Mouse (Mus musculus): Measurements from ENCODE around the gene Cyp3a11. TPM values are rescaled to one million over a fixed set of nuclear protein-coding genes. Genes with fewer than 3 reads are reported as not detected.
"Not testable (repeated sequence)": the region's sequence is repeated elsewhere in the genome, so short reads cannot be mapped to it uniquely, and the experiment has no call there.

The Cyp3a11 gene
- polyA plus RNA-seq (2015; fragmentation: Nextera tagmentation; extraction: Ambion mirVana): 0.23 TPM in 1 of 2 replicates, not detected in the other

DNA sequence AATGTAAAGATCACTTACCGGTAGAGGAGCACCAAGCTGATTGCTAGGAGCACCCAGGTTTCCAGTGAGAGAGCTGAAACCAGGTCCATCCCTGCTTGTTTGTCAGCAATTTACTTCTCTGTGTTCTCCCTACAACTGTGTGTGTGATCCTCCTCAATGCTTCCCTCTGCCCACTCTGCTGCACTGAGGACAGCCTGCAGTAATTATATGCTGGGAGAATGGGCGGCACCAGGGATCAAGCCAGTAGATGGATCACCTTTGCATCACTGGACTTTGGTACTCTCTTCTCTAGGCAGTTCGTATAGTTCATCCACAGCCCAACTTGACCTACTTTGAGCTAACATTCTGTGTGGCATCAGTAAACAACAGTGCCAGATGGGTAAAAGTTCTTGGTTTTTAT lies at the start of gene Cyp3a11:
Cyp3a11 (minus strand) TSS at position 277 of the 400 bp plus-strand sequence.
- WGBS: 71% methylated on average over 3 of the region's 3 CpGs
- peaks cover 13% of the 10 kb centered on the region for H3K9me3 ChIP-seq (replicated peaks)

DNA sequence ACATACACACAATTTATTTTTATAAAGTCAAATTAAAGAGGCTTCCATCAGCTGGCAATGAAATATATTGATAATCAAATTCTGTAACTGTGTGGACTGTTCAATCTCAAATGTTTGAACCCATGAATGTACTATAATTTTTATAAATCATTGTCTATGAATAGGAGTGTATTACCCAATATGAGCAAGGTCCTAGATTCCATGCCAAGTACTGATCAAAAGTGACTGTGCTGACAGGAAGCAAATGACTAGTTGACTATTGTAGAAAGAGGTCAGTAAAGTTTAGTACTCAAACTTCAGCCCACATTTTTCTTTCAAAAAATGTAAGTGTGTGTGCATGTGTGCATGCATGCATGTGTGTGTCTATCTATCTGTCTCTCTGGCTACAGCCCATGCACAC lies 33.1 kb upstream of the Cyp3a11 start:
- ATAC-seq (replicated peaks; ENCODE audit: insufficient number of reproducible peaks, insufficient read depth, low FRiP score, low read depth): no peak
- H3K4me2 ChIP-seq: no peak overlapping the region

More for the DNA sequence above, at the start of gene Cyp3a11:
- H3K36me3 ChIP-seq: no peaks in the 10 kb centered on the region
- H3K27ac ChIP-seq: no peak within 1 kb of the TSS
- no peaks in the 10 kb centered on the region for H3K4me1 ChIP-seq (replicated peaks)
- H3K4me3 ChIP-seq: no peak within 1 kb of the TSS
- no peaks in the 10 kb centered on the region for H3K27me3 ChIP-seq
- H3K9ac ChIP-seq: no peak within 1 kb of the TSS
- no peak within 1 kb of the TSS for H3K4me2 ChIP-seq
- ATAC-seq (replicated peaks; ENCODE audit: insufficient number of reproducible peaks, insufficient read depth, low FRiP score, low read depth): no peak

DNA sequence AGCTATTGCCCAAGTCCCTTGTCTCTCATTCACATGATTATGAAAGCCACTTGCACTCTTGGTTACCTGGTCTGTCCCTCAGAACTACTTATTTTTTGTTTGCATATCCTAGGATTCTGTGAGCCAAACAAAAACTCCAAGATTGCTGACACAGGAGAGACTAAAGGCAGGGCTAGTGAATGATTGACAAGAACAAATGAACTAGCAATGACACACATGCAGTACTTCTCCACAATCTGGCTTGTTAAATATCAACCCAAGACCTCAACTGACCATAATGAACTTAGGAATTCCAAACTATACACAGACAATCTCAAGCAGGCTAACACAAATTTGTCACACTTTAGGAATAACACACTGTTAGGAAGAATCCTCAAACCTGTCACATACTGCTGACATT lies 32.0 kb upstream of the Cyp3a11 start:
- Histone ChIP-seq H3K27me3 (no peaks in the 10 kb centered on the region), H3K9ac (no peak overlapping the region), H3K27ac (no peak overlapping the region), H3K4me3 (no peak overlapping the region), H3K36me3 (no peaks in the 10 kb centered on the region), H3K9me3 (replicated peaks) (peaks cover 5% of the 10 kb centered on the region), H3K4me1 (replicated peaks) (no peaks in the 10 kb centered on the region), H3K4me2 (no peak overlapping the region)
- ATAC-seq (replicated peaks; ENCODE audit: insufficient number of reproducible peaks, insufficient read depth, low FRiP score, low read depth): no peak

More for the DNA sequence above, 33.1 kb upstream of the Cyp3a11 start:
- Histone ChIP-seq H3K27ac (no peak overlapping the region), H3K36me3 (no peaks in the 10 kb centered on the region), H3K4me1 (replicated peaks) (no peaks in the 10 kb centered on the region), H3K9ac (no peak overlapping the region), H3K4me3 (no peak overlapping the region), H3K27me3 (no peaks in the 10 kb centered on the region), H3K9me3 (replicated peaks) (peaks cover 9% of the 10 kb centered on the region; the same call in 1 of the 2 replicates)

DNA sequence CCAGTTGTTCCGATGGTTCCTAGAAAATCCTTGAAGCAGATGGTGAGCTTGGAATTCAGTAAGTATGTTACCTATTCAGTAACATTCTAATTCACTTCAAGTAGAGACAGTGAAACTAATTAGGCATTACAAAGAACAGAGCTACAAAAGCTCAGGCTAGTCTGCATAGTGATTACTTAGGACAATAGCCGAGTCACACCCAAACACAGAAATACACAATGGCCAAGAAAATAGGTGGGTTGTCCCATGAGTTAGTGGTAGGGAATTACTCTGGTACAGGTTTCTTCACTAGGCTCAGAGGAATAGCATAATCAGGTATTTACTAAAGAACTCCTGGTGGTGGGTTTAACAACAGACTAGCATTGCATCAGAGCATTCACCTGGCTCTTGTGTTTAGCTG lies 27.2 kb upstream of the Cyp3a11 start:
- H3K36me3 ChIP-seq; H3K4me3 ChIP-seq; ATAC-seq (replicated peaks; ENCODE audit: insufficient number of reproducible peaks, insufficient read depth, low FRiP score, low read depth); H3K27ac ChIP-seq; H3K27me3 ChIP-seq; H3K9ac ChIP-seq; H3K4me1 ChIP-seq (replicated peaks); H3K4me2 ChIP-seq: not testable (repeated sequence)
- H3K9me3 ChIP-seq (replicated peaks): peaks cover 11% of the 10 kb centered on the region; the same call in 1 of the 2 replicates
- WGBS: 79% methylated on average over 2 of the region's 2 CpGs

DNA sequence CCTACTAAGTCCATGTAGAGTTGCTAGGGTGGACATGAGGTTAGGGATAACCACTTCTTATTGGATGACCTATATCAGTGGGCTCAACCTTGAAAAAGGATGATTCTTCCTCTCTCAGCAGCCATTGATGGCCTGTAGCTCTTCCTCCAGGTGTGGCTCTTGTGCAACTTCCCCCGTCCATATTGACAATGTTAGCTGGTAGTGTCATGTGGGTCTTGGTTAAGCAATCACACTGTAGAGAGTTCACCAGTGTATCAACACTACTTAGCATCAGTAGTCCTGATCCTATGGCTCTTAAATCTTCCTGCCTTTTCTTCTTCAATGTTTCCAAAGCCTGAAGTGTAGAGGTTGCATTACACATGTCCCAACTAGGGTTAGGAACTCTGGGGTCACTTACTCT lies 24.8 kb upstream of the Cyp3a11 start:
- no peak overlapping the region for H3K4me2 ChIP-seq
- H3K4me3 ChIP-seq: no peak overlapping the region
- H3K4me1 ChIP-seq (replicated peaks): no peaks in the 10 kb centered on the region
- no peaks in the 10 kb centered on the region for H3K36me3 ChIP-seq
- 72% methylated on average over 1 of the region's 1 CpGs for WGBS
- H3K27ac ChIP-seq: no peak overlapping the region
- H3K9ac ChIP-seq: no peak overlapping the region
- no peak for ATAC-seq (replicated peaks; ENCODE audit: insufficient number of reproducible peaks, insufficient read depth, low FRiP score, low read depth)
- H3K27me3 ChIP-seq: no peaks in the 10 kb centered on the region
- H3K9me3 ChIP-seq (replicated peaks): peaks cover 11% of the 10 kb centered on the region; the same call in 1 of the 2 replicates

DNA sequence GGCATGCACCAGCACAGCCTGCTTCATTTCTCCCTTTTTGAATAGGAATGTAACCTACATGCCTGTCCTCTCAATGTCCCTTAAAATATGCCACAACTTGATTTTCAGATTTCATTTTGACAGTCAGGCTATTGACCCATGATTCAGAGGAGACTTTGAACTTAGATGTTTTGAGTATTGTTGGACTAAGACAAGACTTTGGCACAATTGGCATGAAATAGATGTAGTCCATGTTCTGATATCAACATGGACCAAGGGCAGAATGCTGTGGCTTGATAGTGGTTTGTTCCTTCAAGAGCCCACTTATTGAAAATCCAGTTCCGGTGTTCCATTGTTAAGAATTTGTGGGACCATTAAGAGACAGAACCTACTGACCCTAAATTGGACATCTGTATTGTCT lies 23.6 kb upstream of the Cyp3a11 start:
- WGBS: 76% methylated on average over 1 of the region's 1 CpGs
- H3K9me3 ChIP-seq (replicated peaks): peaks cover 11% of the 10 kb centered on the region; the same call in 1 of the 2 replicates
- no peak overlapping the region for H3K9ac ChIP-seq
- no peaks in the 10 kb centered on the region for H3K36me3 ChIP-seq
- no peak for ATAC-seq (replicated peaks; ENCODE audit: insufficient number of reproducible peaks, insufficient read depth, low FRiP score, low read depth)
- H3K4me1 ChIP-seq (replicated peaks): no peaks in the 10 kb centered on the region
- no peaks in the 10 kb centered on the region for H3K27me3 ChIP-seq
- H3K4me2 ChIP-seq: no peak overlapping the region
- no peak overlapping the region for H3K4me3 ChIP-seq
- no peak overlapping the region for H3K27ac ChIP-seq

DNA sequence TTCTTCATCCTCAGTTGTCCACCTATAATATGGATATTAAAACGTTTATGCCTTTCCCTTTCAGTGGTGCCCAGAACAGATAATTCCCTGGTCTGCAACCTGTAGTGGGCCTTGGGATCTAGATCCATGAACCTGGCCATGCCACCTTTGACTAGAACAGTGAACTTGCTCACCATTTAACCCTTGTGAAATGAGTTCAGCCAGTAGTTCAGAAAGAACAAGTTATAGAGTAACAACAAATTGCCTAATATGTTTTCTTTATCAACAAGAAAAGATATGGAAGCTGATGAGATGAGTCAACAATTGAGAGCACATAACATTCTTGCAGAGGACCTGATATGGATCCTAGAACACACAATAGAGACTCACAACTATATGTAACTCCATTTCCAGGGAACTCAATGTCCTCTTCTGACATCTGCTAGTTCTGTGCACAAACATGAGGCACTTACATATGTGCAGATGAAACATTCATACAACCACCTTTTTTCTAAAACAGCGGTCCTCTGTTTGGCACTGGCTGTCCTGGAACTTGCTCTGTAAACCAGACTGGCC lies 20.7 kb upstream of the Cyp3a11 start:
- Histone ChIP-seq H3K4me2 (no peak overlapping the region), H3K36me3 (no peaks in the 10 kb centered on the region), H3K9ac (no peak overlapping the region), H3K4me3 (no peak overlapping the region), H3K27me3 (no peaks in the 10 kb centered on the region), H3K4me1 (replicated peaks) (no peaks in the 10 kb centered on the region), H3K9me3 (replicated peaks) (0 out of 2 replicates have a peak, but pooled peaks cover 20% of the 10 kb centered on the region), H3K27ac (no peak overlapping the region)
- 49% methylated on average over 2 of the region's 2 CpGs for WGBS
- no peak for ATAC-seq (replicated peaks; ENCODE audit: insufficient number of reproducible peaks, insufficient read depth, low FRiP score, low read depth)

DNA sequence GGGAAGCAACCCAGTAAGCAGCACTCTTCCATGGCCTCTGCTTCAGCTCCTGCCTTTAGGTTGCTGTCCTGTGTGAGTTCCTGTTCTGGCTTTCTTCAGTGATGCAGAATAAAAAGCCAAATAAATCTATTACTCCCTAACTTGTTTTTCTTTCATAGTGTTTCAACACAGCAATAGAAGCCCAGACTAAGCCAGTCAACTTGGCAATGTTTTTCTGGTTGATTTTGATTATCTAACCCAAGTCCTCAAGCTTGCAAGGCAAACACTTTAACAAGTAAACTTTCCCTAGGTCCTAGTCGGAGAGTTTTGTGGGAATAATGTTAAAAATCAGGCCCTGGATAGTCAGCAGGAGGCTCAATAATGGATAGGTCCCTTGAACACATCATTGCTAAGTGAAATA lies 17.5 kb upstream of the Cyp3a11 start:
- Histone ChIP-seq H3K27ac (no peak overlapping the region), H3K4me1 (replicated peaks) (no peaks in the 10 kb centered on the region), H3K4me3 (no peak overlapping the region), H3K27me3 (no peaks in the 10 kb centered on the region), H3K36me3 (no peaks in the 10 kb centered on the region), H3K9ac (no peak overlapping the region), H3K9me3 (replicated peaks) (0 out of 2 replicates have a peak, but pooled peaks cover 12% of the 10 kb centered on the region), H3K4me2 (no peak overlapping the region)
- ATAC-seq (replicated peaks; ENCODE audit: insufficient number of reproducible peaks, insufficient read depth, low FRiP score, low read depth): no peak
- WGBS: 49% methylated on average over 1 of the region's 1 CpGs

DNA sequence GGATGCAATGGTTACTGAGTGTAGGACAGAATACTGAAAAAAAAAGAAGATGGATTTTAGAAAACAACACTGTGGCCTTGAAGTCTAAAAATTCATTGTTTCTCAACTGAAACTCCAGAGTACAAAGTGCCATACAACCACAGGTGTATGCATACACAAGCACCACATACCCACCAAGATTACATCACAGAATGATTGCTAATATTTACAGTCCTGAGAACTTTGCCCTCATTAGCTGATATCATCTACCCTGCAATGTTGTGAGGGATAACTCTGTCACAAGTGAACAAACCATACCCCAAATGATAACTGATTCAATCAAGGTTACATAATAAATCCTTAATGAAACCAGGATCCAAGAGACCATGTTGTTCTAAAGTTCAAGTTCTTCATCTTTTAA lies 1.4 kb upstream of the Cyp3a11 start:
- Histone ChIP-seq H3K27ac (no peak overlapping the region), H3K4me3 (no peak overlapping the region), H3K9ac (no peak overlapping the region), H3K27me3 (no peaks in the 10 kb centered on the region), H3K4me1 (replicated peaks) (no peaks in the 10 kb centered on the region), H3K9me3 (replicated peaks) (peaks cover 15% of the 10 kb centered on the region), H3K4me2 (no peak overlapping the region), H3K36me3 (no peaks in the 10 kb centered on the region)
- ATAC-seq (replicated peaks; ENCODE audit: insufficient number of reproducible peaks, insufficient read depth, low FRiP score, low read depth): no peak

DNA sequence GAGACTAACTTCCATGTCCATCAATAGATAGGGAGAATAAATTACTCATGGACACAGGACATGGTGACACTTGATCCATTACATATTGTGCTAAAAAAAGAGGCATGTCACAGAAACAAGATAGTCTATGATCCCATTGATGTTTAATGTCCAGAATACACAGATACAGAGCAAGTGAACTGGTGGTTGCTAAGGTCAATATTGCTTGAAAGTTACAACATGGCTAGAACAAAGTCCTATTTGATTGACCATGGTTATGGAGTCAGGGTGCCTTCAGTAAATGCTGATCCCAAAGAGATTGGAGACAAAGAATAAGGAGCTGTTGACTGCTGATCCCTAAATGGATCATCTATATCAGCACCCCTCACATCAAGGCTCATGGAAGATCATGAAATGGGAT lies 12.3 kb downstream of the Cyp3a11 start:
- H3K4me3 ChIP-seq; ATAC-seq (replicated peaks; ENCODE audit: insufficient number of reproducible peaks, insufficient read depth, low FRiP score, low read depth); H3K9ac ChIP-seq; H3K36me3 ChIP-seq; H3K27ac ChIP-seq; H3K9me3 ChIP-seq (replicated peaks); H3K4me2 ChIP-seq; H3K27me3 ChIP-seq; H3K4me1 ChIP-seq (replicated peaks): not testable (repeated sequence)

DNA sequence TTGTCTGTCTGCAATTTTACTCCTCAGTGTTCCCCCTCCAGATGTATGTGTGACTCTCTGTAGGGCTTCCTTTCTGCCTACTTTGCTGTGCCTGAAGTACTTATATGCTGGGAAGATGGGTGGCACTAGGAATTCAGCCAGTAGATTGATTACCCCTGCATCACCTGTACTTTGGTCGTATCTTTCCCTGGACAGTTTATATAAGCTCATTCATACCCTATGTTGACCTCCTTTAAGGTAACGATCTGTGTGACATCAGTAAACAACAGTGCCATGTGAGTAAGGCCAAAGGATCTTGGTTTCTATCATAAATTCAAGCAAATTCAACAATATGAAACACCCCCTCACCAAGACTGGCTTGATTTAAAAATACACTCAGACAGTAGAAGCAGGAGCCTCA lies 74.0 kb downstream of the Cyp3a11 start, which contains the start of gene Cyp3a44:
Cyp3a44 (minus strand) TSS at position 79 of the 400 bp plus-strand sequence.
- H3K27ac ChIP-seq; ATAC-seq (replicated peaks; ENCODE audit: insufficient number of reproducible peaks, insufficient read depth, low FRiP score, low read depth); H3K4me2 ChIP-seq; H3K27me3 ChIP-seq; H3K9ac ChIP-seq; H3K9me3 ChIP-seq (replicated peaks); H3K36me3 ChIP-seq; H3K4me3 ChIP-seq; H3K4me1 ChIP-seq (replicated peaks): not testable (repeated sequence)
- WGBS: 52% methylated on average over 2 of the region's 2 CpGs

All from heart, embryonic 15.5 days (tissue).